Mouse (Mus musculus) kidney, adult 2 months (tissue): Measurements from ENCODE around the gene Zbtb25. TPM values are rescaled to one million over a fixed set of nuclear protein-coding genes. Genes with fewer than 3 reads are reported as not detected.

Experiments used
- DNase-seq: peaks from one replicate; pipeline ENCODE4 v3.0.0; 2021
- H3K27ac ChIP-seq: fragments of 200-500 bp; 2 replicates; pipeline ENCODE4 v1.5.1; 2012; ENCODE audit warnings: low read depth, low read length, control low read depth, inconsistent platforms; ENCODE audit not compliant: insufficient read depth
- H3K27me3 ChIP-seq: fragments of 200-500 bp; replicated peaks from 2 replicates; pipeline ENCODE4 v1.6.1; 2012; ENCODE audit warnings: mild to moderate bottlenecking, moderate library complexity, low read length, inconsistent platforms; ENCODE audit not compliant: control insufficient read depth, insufficient read depth
- H3K36me3 ChIP-seq: fragments of 200-500 bp; 2 replicates; pipeline ENCODE4 v1.6.1; 2012; ENCODE audit warnings: mild to moderate bottlenecking, moderate library complexity, low read length, inconsistent platforms; ENCODE audit not compliant: control insufficient read depth, insufficient read depth
- H3K4me1 ChIP-seq: fragments of 200-500 bp; 2 replicates; pipeline ENCODE4 v1.6.1; 2011; ENCODE audit warnings: low read length; ENCODE audit not compliant: control insufficient read depth, insufficient read depth
- H3K4me3 ChIP-seq: fragments of 200-500 bp; 2 replicates; pipeline ENCODE4 v1.5.1; 2011; ENCODE audit warnings: mild to moderate bottlenecking, low read depth, low read length, control low read depth; ENCODE audit not compliant: insufficient read depth
- CTCF ChIP-seq: fragments of 200-500 bp; conservative IDR thresholded peaks from 2 replicates; pipeline ENCODE4 v1.5.1; 2011; ENCODE audit warnings: low read depth, mild to moderate bottlenecking, control low read depth, low read length, moderate library complexity, mixed read lengths; ENCODE audit not compliant: insufficient read depth, insufficient read length
- POLR2A ChIP-seq: fragments of 200-500 bp; IDR thresholded peaks from one replicate; pipeline ENCODE4 v1.6.1; 2011; ENCODE audit warnings: low read depth, low read length, control low read depth
- WGBS: fragments of 180-500 bp; shearing (Covaris S2); methylation state at CpG from one replicate; pipeline ENCODE4 v1.1.7; 2018; 5-methylcytosine and 5-hydroxymethylcytosine counted together
- polyA plus RNA-seq: library from polyadenylated mRNA; depleted of rRNA; stranded (reverse); fragments of >200 nt; gene quantifications from 2 replicates; pipeline ENCODE4 v1.2.3, GENCODE M21; 2012

Zbtb25 gene
- polyA plus RNA-seq, 1 experiment, result 5.9 TPM

DNA sequence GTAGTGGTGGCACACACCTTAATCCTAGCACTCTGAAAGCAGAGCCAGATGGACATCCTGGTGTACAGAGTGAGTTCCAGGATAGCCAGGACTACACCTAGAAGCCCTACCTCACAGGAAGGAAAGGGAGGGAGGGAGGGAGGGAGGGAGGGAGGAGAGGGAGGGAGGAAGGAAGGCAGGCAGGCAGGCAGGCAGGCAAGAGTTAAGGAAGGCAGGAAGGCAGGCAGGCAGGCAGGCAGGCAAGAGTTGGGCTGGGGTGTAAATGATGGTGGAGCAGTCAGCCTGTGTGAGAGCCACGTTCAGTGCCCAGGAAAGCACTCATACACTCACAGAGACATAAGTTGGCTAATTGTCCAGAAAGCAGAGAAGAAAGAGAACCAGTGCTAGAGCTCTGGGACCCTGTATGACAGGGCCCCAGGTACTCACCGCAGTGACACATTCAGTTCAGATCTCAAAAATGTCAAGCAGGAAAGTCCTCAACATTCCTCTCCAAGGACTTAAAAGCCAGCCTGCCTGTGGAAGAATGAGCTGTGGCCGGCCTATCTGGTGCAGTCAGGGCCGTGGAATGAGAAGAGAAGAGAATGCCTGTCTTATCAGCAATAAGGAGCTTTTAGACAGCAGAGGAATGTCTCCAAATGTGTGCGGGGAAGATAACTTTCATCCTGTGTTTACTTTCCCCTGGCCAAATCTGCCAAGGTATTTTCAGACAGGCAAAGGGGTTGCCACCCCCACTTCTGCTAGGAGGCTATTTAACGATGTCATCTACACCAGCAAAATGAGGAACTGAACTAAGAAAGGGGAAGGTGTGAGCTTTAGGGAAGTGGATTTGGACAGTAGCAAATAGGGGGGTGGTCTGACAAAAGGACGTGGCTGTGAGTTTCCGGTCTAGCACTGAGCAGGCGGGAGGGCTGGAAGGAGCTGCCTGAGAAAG, 50.9 kb downstream of the Zbtb25 start:
- H3K36me3 ChIP-seq, result peaks cover 3% of the 10 kb centered on the region
- peak; percentile 8 for DNase-seq
- TF ChIP-seq POLR2A (no peak), CTCF (no peak)
- H3K27me3 ChIP-seq, result no peaks in the 10 kb centered on the region
- no peaks in the 10 kb centered on the region for H3K4me1 ChIP-seq
- no peak overlapping the region for H3K27ac ChIP-seq
- WGBS, result 63% methylated on average over 9 of the region's 9 CpGs
- H3K4me3 ChIP-seq, result no peak overlapping the region

DNA sequence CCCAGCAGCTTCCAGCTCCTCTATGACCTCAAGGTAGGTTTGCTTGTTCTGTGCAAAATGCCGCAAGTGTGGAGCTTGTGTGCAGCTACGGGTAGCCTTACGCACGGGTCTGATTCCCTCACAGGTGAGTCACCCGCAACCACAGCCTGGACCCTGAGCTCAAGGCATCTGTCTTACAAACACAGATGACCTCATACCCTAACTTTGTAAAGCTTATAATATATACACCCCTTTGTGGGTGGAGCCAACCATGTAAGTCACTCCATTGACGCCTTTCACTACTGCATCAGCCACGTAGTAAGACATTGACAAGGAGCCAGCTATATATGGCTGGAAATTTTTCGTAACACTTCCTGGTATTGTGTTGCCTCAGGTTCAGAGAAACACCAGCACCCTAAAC, 57.5 kb downstream of the Zbtb25 start:
- no peaks in the 10 kb centered on the region for H3K27me3 ChIP-seq
- peaks cover 5% of the 10 kb centered on the region for H3K36me3 ChIP-seq
- no peak overlapping the region for H3K4me3 ChIP-seq
- no peak for DNase-seq
- WGBS, result 90% methylated on average over 8 of the region's 8 CpGs
- H3K4me1 ChIP-seq, result no peaks in the 10 kb centered on the region
- TF ChIP-seq POLR2A (no peak), CTCF (no peak)
- H3K27ac ChIP-seq, result no peak overlapping the region

DNA sequence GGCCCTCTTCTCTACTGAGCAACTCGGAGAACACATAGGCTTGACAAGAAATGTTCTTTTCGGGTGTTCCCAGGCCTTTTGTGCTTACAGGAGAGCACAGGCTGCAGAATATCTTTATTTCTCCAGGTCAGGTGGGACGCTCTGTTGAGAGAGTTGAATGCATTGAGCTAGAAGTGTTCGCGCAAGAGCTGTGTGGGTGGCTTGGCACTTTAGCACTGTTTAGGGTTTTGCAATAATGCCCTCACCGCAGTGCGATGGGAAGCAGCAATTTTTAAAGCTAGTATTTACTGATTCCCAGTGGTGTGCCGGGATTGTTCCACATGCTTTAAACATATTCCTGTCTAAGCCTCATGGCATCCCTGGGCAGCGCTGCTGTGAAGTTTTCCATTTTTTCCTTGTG, 58.2 kb downstream of the Zbtb25 start:
- TF ChIP-seq POLR2A (no peak), CTCF (no peak)
- Histone ChIP-seq H3K4me3 (no peak overlapping the region), H3K27me3 (no peaks in the 10 kb centered on the region), H3K4me1 (no peaks in the 10 kb centered on the region), H3K27ac (no peak overlapping the region), H3K36me3 (peaks cover 5% of the 10 kb centered on the region)
- WGBS, result 93% methylated on average over 9 of the region's 9 CpGs
- DNase-seq, result no peak

DNA sequence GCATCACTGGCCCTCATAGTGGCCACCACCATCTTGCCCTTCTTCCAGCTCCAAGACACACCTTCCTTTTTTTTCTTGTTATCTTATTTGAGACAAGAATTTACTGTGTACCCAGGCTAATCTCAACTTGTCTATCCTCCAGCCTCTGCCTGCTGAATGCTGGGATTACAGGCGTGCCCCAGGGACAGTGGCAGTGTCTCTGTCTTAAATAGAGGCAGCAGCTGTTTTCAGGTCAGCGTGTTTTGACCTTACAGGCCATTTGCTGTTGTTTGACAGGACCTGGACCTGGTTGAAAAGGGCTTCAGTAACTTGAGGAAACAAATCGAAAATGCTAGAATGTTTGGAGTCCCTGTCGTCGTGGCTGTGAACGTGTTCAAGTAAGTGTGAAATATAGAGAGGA, 58.8 kb downstream of the Zbtb25 start:
- no peak for TF ChIP-seq POLR2A
- no peak for TF ChIP-seq CTCF
- peaks cover 5% of the 10 kb centered on the region for H3K36me3 ChIP-seq
- no peak overlapping the region for H3K4me3 ChIP-seq

DNA sequence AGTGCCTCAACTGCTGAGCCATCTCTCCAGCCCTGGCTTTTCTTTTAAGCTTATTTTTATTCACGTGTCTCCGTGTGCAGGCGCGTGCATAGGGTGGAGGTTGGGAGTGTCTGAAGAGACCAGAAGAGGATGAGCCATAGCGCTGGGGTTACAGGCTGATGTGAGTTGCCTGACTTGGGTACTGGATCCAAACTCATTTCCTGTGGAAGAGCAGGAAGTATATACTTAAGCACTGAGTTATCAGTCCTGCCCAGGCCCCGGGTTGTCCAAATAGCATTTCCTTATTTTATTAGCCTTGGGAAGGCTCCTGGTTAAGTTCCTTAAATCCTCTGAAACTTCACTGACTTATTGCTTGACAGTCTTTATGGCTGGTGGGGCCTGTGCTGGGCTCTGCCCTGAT, 59.4 kb downstream of the Zbtb25 start:
- Histone ChIP-seq H3K36me3 (peaks cover 3% of the 10 kb centered on the region), H3K4me3 (no peak overlapping the region), H3K4me1 (no peaks in the 10 kb centered on the region), H3K27me3 (no peaks in the 10 kb centered on the region), H3K27ac (no peak overlapping the region)
- no peak for TF ChIP-seq POLR2A
- TF ChIP-seq CTCF, result no peak
- WGBS, result 72% methylated on average over 6 of the region's 6 CpGs
- DNase-seq, result no peak

More for the DNA sequence above, 58.8 kb downstream of the Zbtb25 start:
- H3K27ac ChIP-seq, result no peak overlapping the region
- WGBS, result 56% methylated on average over 6 of the region's 6 CpGs
- no peaks in the 10 kb centered on the region for H3K27me3 ChIP-seq
- DNase-seq, result no peak
- no peaks in the 10 kb centered on the region for H3K4me1 ChIP-seq

GRCm38 (mm10) chr12:76308436-76308835, 61.0 kb downstream of the Zbtb25 start:
- Histone ChIP-seq H3K36me3 (peaks cover 6% of the 10 kb centered on the region; the same call in 1 of the 2 replicates), H3K27me3 (no peaks in the 10 kb centered on the region), H3K4me3 (no peak overlapping the region), H3K4me1 (no peaks in the 10 kb centered on the region), H3K27ac (no peak overlapping the region)
- TF ChIP-seq POLR2A (no peak), CTCF (no peak)
- DNase-seq, result no peak
- 83% methylated on average over 5 of the region's 5 CpGs for WGBS

DNA sequence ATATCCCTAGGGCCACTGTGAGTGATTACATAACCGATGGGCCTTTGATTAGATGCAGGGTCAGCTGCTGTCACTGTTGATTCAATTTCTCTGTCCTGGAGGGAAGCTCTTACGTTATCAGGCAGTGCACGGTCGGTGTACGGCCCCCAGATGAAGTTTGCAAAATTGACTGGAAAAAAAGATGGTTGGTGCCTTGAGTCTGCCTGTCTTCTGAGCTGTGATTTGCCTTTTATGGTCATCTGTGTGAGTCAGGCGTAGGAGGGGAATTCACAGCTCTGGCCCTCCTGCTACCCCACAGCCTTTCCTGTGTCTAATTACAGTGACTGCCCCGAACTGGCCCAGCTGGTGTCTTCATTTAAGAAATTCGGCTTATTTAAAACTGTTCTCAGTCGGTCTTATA, 61.4 kb downstream of the Zbtb25 start:
- Histone ChIP-seq H3K36me3 (peaks cover 6% of the 10 kb centered on the region; the same call in 1 of the 2 replicates), H3K27ac (no peak overlapping the region)
- WGBS, result 46% methylated on average over 9 of the region's 9 CpGs

More for the DNA sequence above, 61.4 kb downstream of the Zbtb25 start:
- Histone ChIP-seq H3K27me3 (no peaks in the 10 kb centered on the region), H3K4me1 (no peaks in the 10 kb centered on the region), H3K4me3 (no peak overlapping the region)
- TF ChIP-seq CTCF, result no peak
- TF ChIP-seq POLR2A, result no peak
- peak; percentile 26 for DNase-seq
